Mouse (Mus musculus): ENCODE measurements at regions not wholly inside any gene's neighbourhood (a gene's known extent, or its start where the extent isn't known, plus 50 kb on each side); places are given as distances from the start of the nearest gene placed in this dataset.

DNA sequence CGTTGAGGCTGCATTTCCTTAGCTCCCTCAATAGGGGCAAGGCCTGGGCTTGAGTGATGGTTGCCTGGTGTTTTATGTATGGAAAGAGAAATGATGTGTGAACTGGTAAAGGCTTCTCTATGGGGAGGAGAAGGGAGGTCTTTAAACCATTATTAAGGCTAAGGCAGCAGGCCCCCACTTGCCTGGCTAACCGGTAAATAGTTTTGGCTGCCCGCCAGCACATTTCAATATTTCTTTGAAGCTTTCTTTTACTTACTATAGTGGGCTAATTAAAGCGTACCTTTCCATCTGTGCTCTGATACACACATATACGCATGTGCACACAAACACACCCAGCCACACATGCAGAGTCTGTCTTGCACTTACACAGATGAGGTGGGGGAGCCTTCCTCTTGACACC lies 123.9 kb upstream of the Slc35b3 start:
- TF ChIP-seq CTCF (IDR thresholded peaks at IDR 0.05; ENCODE audit: low read depth): no peak
- TF ChIP-seq EP300 (IDR thresholded peaks at IDR 0.05; ENCODE audit: low read depth): no peak
